Mouse (Mus musculus) myocyte (in vitro differentiated cells): ENCODE results near the gene Sec11a. TPM values are rescaled to one million over a fixed set of nuclear protein-coding genes. Genes with fewer than 3 reads are reported as not detected.
A peak's percentile ranks its signal among the peaks of the same experiment; 100 is the strongest.

Experiments used
- H3K27me3 ChIP-seq: one replicate; pipeline ENCODE4 v1.6.1; 2011; ENCODE audit not compliant: control insufficient read depth, insufficient read depth, insufficient read length
- H3K36me3 ChIP-seq: one replicate; pipeline ENCODE4 v1.6.1; 2011; ENCODE audit not compliant: control insufficient read depth, insufficient read depth
- H3K4me2 ChIP-seq: one replicate; pipeline ENCODE4 v1.6.1; 2011; ENCODE audit warnings: low read depth, control low read depth
- H3K4me3 ChIP-seq: one replicate; pipeline ENCODE4 v1.5.1; 2011; ENCODE audit warnings: mild to moderate bottlenecking, control low read depth, moderate library complexity
- H3K79me2 ChIP-seq: one replicate; pipeline ENCODE4 v1.6.1; 2011; ENCODE audit not compliant: control insufficient read depth, insufficient read depth
- H3ac ChIP-seq: one replicate; pipeline ENCODE4 v1.6.1; 2011; ENCODE audit not compliant: control insufficient read depth, insufficient read length
- CEBPB ChIP-seq: IDR thresholded peaks from 2 replicates; pipeline ENCODE4 v1.6.1; 2011; ENCODE audit warnings: mild to moderate bottlenecking, moderate library complexity; ENCODE audit not compliant: poor library complexity, insufficient read depth, severe bottlenecking
- E2F4 ChIP-seq: IDR thresholded peaks from one replicate; pipeline ENCODE4 v1.6.1; 2011; ENCODE audit warnings: mild to moderate bottlenecking, control low read depth, moderate library complexity; ENCODE audit not compliant: insufficient read depth
- MAX ChIP-seq: IDR thresholded peaks from one replicate; pipeline ENCODE4 v1.6.1; 2011; ENCODE audit warnings: low read depth, mild to moderate bottlenecking, control low read depth
- MYOD1 ChIP-seq, 3 experiments: IDR thresholded peaks; one replicate each; pipeline ENCODE4 v1.6.1; 2011; ENCODE audit warnings: control low read depth in 2 of 3, low read depth in 2 of 3, mild to moderate bottlenecking in 2 of 3, moderate library complexity in 1 of 3; ENCODE audit not compliant: insufficient read length in 2 of 3, control insufficient read depth in 1 of 3
- MYOG ChIP-seq, 3 experiments: IDR thresholded peaks; one replicate each; pipeline ENCODE4 v1.6.1; 2011; ENCODE audit warnings: control low read depth in 2 of 3, low read depth in 2 of 3, mild to moderate bottlenecking in 2 of 3; ENCODE audit not compliant: insufficient read length in 2 of 3, control insufficient read depth in 1 of 3, insufficient read depth in 1 of 3
- POLR2A ChIP-seq: IDR thresholded peaks from one replicate; pipeline ENCODE4 v1.6.1; 2011; ENCODE audit warnings: low read depth, mild to moderate bottlenecking, control low read depth, moderate library complexity; ENCODE audit not compliant: insufficient read length
- POLR2AphosphoS2 ChIP-seq: IDR thresholded peaks from one replicate; pipeline ENCODE4 v1.6.1; 2011; ENCODE audit warnings: low read depth, control low read depth; ENCODE audit not compliant: insufficient read length
- REST ChIP-seq: IDR thresholded peaks from one replicate; pipeline ENCODE4 v1.6.1; 2011; ENCODE audit warnings: mild to moderate bottlenecking, control low read depth, moderate library complexity; ENCODE audit not compliant: insufficient read depth, insufficient read length
- SRF ChIP-seq: IDR thresholded peaks from one replicate; pipeline ENCODE4 v1.6.1; 2011; ENCODE audit warnings: low read depth; ENCODE audit not compliant: control insufficient read depth, insufficient read length
- TCF12 ChIP-seq: IDR thresholded peaks from one replicate; pipeline ENCODE4 v1.6.1; 2011; ENCODE audit warnings: mild to moderate bottlenecking, control low read depth; ENCODE audit not compliant: poor library complexity, insufficient read depth, severe bottlenecking
- TCF3 ChIP-seq: IDR thresholded peaks from one replicate; pipeline ENCODE4 v1.6.1; 2011; ENCODE audit warnings: low read depth, control low read depth; ENCODE audit not compliant: insufficient read length
- USF1 ChIP-seq: IDR thresholded peaks from one replicate; pipeline ENCODE4 v1.6.1; 2011; ENCODE audit warnings: low read depth, mild to moderate bottlenecking, control low read depth, moderate library complexity
- polyA plus RNA-seq: library from polyadenylated mRNA; unstranded; fragments of >200 nt; fragmentation: generic; extraction: Trizol; gene quantifications from one replicate; pipeline ENCODE4 v1.2.1, GENCODE M21; 2012; ENCODE audit warnings: missing spikeins

The Sec11a gene
- polyA plus RNA-seq, 1 experiment: 95.7 TPM

GRCm38 (mm10) chr7:80917916-80918465 lies 29.6 kb downstream of the Sec11a start:
- no peak overlapping the region for H3ac ChIP-seq
- H3K36me3 ChIP-seq: peaks cover 10% of the 10 kb centered on the region
- TF ChIP-seq TCF3 (no peak), MYOG (IDR thresholded peaks at IDR 0.05; ENCODE audit: control insufficient read depth in 1 of 3, insufficient read depth in 1 of 3, insufficient read length in 2 of 3, low read depth in 2 of 3) (no peak), POLR2AphosphoS2 (no peak), CEBPB (no peak), E2F4 (no peak), SRF (no peak), POLR2A (no peak), MYOD1 (IDR thresholded peaks at IDR 0.05; ENCODE audit: control insufficient read depth in 1 of 3, insufficient read length in 2 of 3, low read depth in 2 of 3) (no peak), REST (no peak)
- H3K27me3 ChIP-seq: no peaks in the 10 kb centered on the region
- H3K79me2 ChIP-seq: no peaks in the 10 kb centered on the region
- H3K4me3 ChIP-seq: no peak overlapping the region
- H3K4me2 ChIP-seq: no peak overlapping the region

- Histone ChIP-seq H3K4me2 (no peak overlapping the region), H3K27me3 (no peaks in the 10 kb centered on the region), H3K36me3 (peaks cover 10% of the 10 kb centered on the region), H3K4me3 (no peak overlapping the region), H3K79me2 (no peaks in the 10 kb centered on the region), H3ac (no peak overlapping the region)
- no peak for TF ChIP-seq MYOD1 (IDR thresholded peaks at IDR 0.05; ENCODE audit: control insufficient read depth in 1 of 3, insufficient read length in 2 of 3, low read depth in 2 of 3)
- TF ChIP-seq MAX: no peak
- TF ChIP-seq SRF: no peak
- no peak for TF ChIP-seq POLR2A
- TF ChIP-seq CEBPB: no peak
- TF ChIP-seq E2F4: no peak
- no peak for TF ChIP-seq REST
- no peak for TF ChIP-seq MYOG (IDR thresholded peaks at IDR 0.05; ENCODE audit: control insufficient read depth in 1 of 3, insufficient read depth in 1 of 3, insufficient read length in 2 of 3, low read depth in 2 of 3)
- no peak for TF ChIP-seq POLR2AphosphoS2
- TF ChIP-seq TCF3: no peak
- no peak for TF ChIP-seq TCF12
- no peak for TF ChIP-seq USF1
Observed at GRCm38 (mm10) chr7:80912496-80912895, 35.1 kb downstream of the Sec11a start.

- Histone ChIP-seq H3ac (no peak overlapping the region), H3K4me2 (no peak overlapping the region), H3K36me3 (peaks cover 10% of the 10 kb centered on the region), H3K4me3 (no peak overlapping the region), H3K27me3 (no peaks in the 10 kb centered on the region), H3K79me2 (no peaks in the 10 kb centered on the region)
- TF ChIP-seq USF1 (no peak), E2F4 (no peak), TCF12 (no peak), REST (no peak)
Observed at GRCm38 (mm10) chr7:80911053-80911452, 36.5 kb downstream of the Sec11a start.

GRCm38 (mm10) chr7:80904921-80905515 lies 42.6 kb downstream of the Sec11a start, which contains the start of gene Nmb:
TSS of gene Nmb (minus strand) at chr7:80905076.
- peak; percentile 33 for TF ChIP-seq POLR2AphosphoS2
- no peak for TF ChIP-seq MYOG (IDR thresholded peaks at IDR 0.05; ENCODE audit: control insufficient read depth in 1 of 3, insufficient read depth in 1 of 3, insufficient read length in 2 of 3, low read depth in 2 of 3)
- H3K4me3 ChIP-seq: no peak within 1 kb of the TSS

GRCm38 (mm10) chr7:80903625-80904422 lies 43.8 kb downstream of the Sec11a start:
- no peaks in the 10 kb centered on the region for H3K36me3 ChIP-seq

More at GRCm38 (mm10) chr7:80904921-80905515, 42.6 kb downstream of the Sec11a start, which contains the start of gene Nmb:
- Histone ChIP-seq H3K36me3 (no peaks in the 10 kb centered on the region), H3K27me3 (no peaks in the 10 kb centered on the region), H3K79me2 (no peaks in the 10 kb centered on the region), H3K4me2 (peak within 1 kb of the TSS; percentile 72), H3ac (no peak within 1 kb of the TSS)

More at GRCm38 (mm10) chr7:80903625-80904422, 43.8 kb downstream of the Sec11a start:
- H3K4me2 ChIP-seq: no peak overlapping the region
- H3K4me3 ChIP-seq: no peak overlapping the region
- no peaks in the 10 kb centered on the region for H3K27me3 ChIP-seq
- TF ChIP-seq TCF3 (no peak), TCF12 (no peak), REST (no peak), CEBPB (no peak), POLR2AphosphoS2 (no peak), MAX (no peak), USF1 (no peak), MYOG (IDR thresholded peaks at IDR 0.05; ENCODE audit: control insufficient read depth in 1 of 3, insufficient read depth in 1 of 3, insufficient read length in 2 of 3, low read depth in 2 of 3) (no peak)
- no peak overlapping the region for H3ac ChIP-seq
- no peaks in the 10 kb centered on the region for H3K79me2 ChIP-seq
